Mouse (Mus musculus) cerebellum, postnatal 4 days (tissue): ENCODE measurements around the gene Tmem117.

ENCODE experiments used
- DNase-seq, 2 experiments: peaks; one replicate each; pipeline ENCODE4 v3.0.0; 2022; ENCODE audit warnings: low spot score in 2 of 2, mixed read lengths in 1 of 2

Tmem117 gene

DNA sequence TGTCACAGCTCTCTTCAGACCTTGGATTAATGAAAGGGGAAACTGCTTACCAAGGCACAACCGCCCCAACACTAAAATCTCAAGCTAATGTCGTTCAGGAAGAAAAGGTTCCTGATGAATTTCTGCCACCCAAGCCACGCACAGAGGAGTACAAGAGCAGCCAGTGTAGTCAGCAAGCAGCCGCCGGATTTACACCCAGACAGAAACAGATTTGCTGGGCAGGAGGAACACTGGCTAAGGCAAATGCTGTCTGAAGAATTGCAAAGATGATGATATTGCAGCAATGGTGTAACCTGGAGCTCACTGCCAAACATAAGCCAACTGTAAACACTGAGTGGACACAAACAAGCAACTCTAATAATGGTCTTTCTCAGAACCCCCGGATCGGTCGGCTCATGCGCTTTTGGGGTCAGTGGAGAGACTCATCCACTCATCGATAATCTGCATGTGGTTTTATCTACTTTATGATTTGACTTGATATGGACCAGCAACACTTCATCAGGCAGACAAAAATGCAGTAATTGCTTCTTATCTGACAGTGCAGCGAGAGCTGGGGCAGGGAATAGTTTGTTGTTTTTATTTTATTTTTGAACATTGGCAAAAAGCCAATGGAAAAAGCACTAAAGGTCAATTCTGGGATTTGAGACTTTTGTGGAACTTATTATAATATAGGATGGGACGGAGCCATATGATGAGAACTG, 509.8 kb downstream of the Tmem117 start:
- DNase-seq = no peak

DNA sequence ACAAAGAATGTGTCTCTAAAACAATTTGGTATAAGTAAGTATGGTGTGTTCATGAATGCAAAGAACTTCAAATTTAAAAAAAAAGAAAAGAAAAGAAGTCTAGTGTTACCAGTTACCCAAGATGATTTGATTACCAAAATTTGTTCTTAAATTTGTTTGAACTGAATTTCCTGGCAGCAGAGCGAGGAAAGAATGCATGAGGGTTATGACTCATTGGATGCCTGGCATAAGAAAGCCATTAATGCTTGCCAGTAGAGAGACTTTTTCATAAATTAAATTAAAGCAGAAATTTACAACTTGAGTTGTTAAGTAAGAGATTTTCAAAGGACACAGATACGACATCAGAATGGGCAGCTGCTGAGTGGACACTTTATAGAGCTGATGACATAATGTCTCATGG, 515.1 kb downstream of the Tmem117 start:
- no peak for DNase-seq

DNA sequence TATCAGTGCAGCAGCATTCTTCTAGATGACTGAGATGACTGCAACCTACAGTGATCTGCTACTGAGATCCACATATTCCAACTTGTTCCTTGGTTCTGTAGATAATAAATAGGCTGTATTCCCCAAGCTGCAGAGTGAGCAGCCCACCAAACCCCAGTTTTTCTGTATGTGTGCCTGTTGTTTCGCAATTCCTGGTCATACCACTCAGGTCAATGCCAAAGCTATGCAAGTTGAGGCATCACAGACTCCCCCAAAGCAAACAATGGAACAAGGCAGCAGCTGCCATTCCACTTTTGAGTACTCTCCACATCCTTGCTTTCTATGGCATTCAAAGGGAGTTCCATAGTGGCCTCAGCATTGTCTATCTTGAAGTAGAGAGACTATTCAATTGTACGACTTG, 516.1 kb downstream of the Tmem117 start:
- DNase-seq = no peak
